Mouse (Mus musculus) NIH3T3 (cell line): ENCODE results near the gene Nynrin.
A peak's percentile ranks its signal among the peaks of the same experiment; 100 is the strongest.

ENCODE experiments used
- DNase-seq: peaks from one replicate; pipeline ENCODE4 v3.0.0-alpha.2; 2012; ENCODE audit warnings: low read depth

Gene Nynrin

GRCm38 (mm10) chr14:55840853-55841366, 12.9 kb upstream of the Nynrin start:
- DNase-seq = no peak

- DNase-seq = no peak
Observed at GRCm38 (mm10) chr14:55842794-55843193, 11.0 kb upstream of the Nynrin start.

- no peak for DNase-seq
Observed at GRCm38 (mm10) chr14:55845506-55846294, 8.1 kb upstream of the Nynrin start.

DNA sequence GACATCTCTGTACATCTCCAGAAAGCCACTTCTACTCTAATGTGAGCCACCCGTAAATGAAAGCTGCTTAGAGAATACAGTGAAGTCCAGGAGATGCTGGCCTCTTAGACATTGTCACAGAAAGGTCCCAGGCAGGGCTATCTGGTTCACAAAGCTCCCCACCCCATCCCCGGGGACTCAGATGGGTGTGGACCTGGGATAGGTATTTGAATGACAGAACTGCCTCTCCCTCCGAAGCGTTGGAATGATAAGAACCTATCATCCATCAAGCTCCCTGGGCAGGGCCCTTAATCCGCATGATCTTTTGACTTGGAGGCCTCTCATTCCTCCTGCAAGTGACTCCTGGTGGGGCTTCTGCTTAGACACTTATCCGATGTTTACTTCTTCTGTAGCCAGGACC, 2.9 kb upstream of the Nynrin start:
- no peak for DNase-seq

DNA sequence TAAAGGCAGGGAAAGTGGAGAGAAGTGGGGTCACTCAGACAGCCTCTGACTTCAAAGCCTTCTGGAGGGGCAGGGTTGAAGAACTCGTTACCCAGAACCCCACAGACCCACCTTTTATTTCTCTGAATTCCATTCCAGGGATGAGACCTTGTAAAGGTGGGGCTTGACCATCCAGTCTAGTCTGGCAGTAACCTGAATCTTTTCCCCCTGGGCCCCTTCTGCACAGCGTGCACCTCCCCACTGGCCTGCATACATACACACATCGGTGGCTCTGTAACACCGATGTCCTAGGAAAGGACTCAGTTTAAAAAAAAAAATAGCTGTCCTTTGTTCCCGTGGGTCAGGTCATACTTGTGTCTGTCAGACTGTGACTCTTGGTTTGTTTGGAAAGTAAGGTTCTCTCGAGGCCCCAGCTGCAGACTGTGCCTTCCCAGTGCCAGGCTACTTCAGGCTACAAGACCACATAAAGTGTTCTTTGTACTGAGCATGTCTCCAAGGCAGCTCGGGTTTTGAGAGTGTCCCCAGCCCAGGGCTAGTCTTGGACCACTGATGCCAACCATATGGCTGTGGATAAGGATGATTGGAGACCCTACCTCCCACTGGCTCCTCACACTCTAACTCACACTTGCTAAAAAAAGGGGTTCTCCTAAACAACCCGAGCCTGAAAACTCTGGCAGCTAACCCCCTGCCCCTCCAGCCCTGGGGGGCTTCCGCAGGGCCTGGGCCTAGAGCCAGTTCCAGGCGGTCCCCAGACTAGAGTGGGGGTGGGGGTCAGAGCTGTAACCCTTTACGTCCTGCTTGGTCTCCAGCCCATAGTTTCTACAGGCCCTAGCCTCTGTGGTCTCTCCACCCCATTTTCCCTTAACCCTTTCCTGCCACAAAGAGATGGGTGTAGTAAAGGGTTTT, 911 bp upstream of the Nynrin start:
- no peak for DNase-seq

GRCm38 (mm10) chr14:55854406-55855100, 743 bp downstream of the Nynrin start:
- no peak for DNase-seq

GRCm38 (mm10) chr14:55855101-55855561, 1.3 kb downstream of the Nynrin start:
- DNase-seq = peak; percentile 82

DNA sequence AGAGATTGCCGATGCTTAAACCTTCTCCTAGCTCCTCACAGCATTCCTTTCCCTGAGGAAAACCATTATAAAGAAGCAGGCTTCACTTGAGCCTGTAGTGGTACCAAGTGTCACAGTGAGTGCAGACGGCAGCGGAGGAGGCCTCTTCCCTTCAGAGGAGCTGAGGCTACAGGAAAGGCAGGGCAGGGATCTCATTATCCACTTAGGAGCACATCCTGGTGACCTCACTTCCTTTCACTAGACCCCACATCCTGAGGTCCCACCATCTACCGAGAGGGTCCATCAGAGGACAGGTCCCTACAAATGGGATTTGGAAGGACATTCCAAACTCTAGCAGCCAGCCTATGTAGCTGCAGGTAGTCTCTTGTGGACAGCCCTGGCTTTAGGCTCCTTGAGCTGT, 3.8 kb downstream of the Nynrin start:
- DNase-seq = no peak

DNA sequence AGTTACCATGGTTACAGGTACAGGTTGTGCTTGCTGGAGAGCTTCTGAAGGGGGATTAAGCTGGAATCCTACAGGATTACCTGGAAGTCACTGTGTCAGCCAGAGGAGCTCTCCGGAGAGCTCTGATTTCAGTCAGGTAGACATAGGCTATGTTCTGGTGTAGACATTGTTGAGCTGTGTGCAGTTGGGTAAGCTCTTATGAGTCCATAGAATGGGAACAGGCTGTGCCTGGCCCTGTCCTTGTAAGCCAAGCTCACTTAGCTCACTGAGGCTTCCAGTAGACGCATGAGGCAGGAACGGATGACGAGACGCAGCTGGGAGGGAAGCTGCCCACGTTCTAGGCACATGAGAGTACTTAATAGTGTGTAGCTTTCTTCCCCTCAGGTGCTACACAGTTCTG, 8.4 kb downstream of the Nynrin start:
- DNase-seq = no peak

DNA sequence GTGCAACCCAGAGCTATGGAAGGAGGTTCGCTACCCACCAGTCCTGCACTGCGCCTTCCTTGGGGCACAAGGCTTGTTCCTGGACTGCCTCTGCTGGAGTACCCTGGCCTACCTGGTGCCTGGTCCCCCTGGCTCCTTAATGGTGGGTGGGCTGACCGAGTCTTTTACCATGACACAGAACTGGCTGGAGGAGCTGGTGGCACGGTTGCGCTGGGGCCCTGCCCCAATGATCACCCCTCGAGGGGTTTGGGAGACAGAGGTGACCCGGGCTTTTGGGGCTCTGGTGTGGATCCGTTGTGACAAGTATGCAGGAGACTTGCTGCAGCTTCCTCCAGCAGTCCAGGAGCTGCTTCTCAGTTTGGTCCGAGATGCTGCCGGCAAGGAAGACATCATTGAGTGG, 9.2 kb downstream of the Nynrin start:
- no peak for DNase-seq

DNA sequence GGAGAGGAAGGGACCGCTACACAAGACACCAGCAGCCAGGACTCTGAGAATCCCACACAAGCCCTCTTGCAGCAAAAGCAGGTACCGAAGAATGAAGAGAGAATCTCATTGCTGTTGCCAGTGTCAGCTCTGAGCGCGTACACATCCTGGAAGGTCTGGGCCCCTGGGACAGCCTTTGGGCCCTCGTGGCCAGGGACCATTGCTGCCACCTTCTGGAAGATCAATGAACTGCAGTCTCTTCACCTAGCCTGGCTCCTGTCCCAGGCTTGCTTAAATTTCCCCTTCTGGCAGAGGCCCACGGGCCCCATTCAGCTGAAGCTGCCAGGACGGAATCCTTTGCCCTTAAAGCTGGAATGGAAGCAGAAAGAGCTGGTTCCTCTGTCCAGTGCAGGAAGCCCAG, 10.0 kb downstream of the Nynrin start:
- peak; percentile 88 for DNase-seq

GRCm38 (mm10) chr14:55866962-55867361, 13.2 kb downstream of the Nynrin start:
- peak; percentile 83 for DNase-seq

GRCm38 (mm10) chr14:55868230-55869026, 14.6 kb downstream of the Nynrin start:
- DNase-seq = no peak

DNA sequence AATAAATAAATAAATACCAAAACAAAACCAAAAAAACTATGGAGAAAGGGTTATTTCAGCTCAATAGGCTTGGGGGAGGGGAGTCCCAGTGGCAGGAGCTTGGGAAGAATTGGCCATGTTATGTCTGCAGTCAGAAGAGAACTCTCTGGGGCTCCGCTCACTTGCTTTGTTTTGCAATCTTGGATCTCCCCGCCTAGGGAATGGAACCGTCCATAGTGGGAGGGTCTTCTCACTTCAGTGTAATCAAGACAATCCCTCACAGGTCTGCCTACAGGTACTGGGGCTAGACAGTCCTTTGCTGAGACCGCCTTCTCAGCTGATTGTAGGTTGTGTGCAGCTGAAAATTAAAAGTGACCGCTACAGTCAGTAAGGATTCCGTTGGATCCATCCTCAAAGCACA, 15.7 kb downstream of the Nynrin start:
- no peak for DNase-seq

DNA sequence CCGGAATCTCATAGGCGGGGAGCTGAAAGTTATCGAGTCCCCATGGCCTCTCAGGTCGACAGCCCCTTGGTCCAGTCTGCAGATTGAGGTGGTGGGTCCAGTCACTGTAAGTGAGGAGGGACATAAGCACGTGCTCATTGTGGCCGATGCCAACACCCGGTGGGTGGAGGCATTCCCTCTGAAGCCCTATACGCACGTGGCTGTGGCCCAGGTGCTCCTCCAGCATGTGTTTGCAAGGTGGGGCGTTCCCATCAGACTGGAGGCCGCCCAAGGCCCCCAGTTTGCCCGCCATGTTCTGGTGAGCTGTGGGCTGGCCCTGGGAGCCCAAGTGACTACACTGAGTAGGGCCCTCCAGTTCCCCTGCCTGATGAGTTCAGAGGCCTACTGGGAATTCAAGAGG, 18.2 kb downstream of the Nynrin start:
- DNase-seq = no peak

DNA sequence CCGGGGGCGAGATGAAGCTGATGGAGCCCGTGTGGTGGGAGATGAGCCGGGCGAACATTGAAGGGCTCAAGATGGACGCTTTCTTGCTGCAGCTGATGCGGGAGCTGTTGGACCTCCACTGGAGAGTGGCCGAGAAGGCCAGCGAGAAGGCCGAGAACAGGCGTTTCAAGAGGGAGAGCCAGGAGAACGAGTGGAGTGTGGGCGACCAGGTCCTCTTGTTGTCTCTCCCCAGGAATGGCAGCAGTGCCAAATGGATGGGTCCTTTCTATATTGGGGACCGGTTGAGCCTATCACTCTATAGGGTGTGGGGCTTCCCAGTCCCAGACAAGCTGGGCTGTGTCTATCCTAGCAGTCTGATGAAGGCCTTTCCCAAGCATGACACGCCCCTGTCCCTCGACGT, 18.7 kb downstream of the Nynrin start:
- no peak for DNase-seq

DNA sequence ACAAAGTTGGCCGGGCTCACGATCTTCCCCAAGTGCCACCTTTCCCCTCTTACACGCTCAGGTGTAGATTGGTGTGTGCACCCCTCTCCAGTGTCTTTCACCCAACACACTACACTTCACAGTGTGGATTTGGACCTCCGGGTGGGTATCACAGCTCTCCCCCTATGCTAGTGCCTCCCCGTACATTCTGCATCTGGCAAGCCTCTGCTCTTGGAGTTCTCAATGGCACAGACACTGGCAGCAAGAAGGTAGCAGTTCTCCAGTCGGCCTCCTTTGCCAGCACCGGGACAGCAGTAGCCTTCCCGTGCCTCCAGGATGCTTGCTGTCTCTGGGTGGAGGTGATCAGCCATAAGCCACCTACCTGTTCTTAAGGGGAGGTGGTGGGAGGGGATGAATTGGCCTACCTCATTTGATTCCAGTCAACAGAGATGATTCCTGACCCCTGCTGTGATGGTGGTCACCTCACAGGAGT, 19.5 kb downstream of the Nynrin start:
- no peak for DNase-seq

DNA sequence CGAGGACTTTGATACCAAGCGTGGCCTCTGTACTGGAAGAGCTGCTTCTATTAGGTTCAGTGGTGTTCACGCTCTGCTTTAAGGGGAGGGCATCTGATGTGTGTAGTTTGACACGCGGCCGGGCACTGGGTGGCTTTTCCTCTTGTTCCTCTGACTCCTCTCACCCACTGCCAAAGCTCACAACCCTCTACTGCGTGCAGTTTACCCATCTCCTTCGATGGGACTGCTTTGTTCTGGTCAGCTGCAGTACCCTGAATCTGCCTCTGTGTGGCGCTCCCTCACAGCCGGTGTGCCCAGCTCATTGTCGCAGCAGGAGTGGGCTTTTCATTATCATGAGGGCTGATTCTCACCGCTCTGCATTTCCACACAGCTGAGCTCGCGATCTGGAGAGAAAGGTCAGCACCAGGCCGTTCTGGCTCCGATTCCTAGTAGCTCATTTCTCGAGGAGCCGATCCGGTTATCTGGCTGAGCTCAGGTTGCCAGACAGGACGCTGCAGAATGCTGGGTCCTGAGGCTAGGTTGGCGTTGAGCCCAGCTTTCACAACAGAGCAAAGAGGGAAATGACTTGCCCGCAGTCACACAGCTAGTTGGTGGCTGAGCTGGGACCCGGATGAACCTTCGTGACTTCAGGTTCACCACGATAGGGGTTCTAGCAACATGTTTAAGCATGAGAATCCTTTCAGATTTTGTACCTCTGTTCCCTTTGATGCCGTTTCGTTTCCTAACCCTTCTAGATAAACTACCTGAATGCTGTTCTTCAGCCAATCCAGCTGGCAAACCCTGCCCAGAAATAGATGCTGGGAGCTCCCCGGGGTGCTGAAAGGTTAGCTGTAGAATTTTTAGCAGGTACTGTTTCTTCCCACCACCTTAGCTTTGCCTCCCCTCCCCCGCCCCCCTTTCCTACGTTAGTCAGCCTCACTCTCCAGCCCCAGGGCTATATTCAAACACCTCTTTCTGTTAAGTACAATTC, 20.2 kb downstream of the Nynrin start:
- DNase-seq = peak; percentile 59

- DNase-seq = no peak
Observed at GRCm38 (mm10) chr14:55877469-55878315, 23.9 kb downstream of the Nynrin start.
